Mouse (Mus musculus): ENCODE data around the gene Bcdin3d. TPM values are rescaled to one million over a fixed set of nuclear protein-coding genes. Genes with fewer than 3 reads are reported as not detected.

Gene Bcdin3d
- polyA plus RNA-seq, 1 experiment from 2014 or later, result 20.2 TPM

- peaks cover 91% of the 10 kb centered on the region for H3K36me3 ChIP-seq
- 86% methylated on average over 8 of the region's 8 CpGs for WGBS
Measured at GRCm38 (mm10) chr15:99430394-99430793, 44.1 kb downstream of the Bcdin3d start.

GRCm38 (mm10) chr15:99423884-99424283, 50.6 kb downstream of the Bcdin3d start:
- H3K4me3 ChIP-seq, result no peak overlapping the region
- H3K36me3 ChIP-seq, result peaks cover 76% of the 10 kb centered on the region
- H3K9me3 ChIP-seq, result no peaks in the 10 kb centered on the region
- 96% methylated on average over 9 of the region's 9 CpGs for WGBS
- H3K27me3 ChIP-seq (ENCODE audit: insufficient read depth, poor library complexity, severe bottlenecking), result no peaks in the 10 kb centered on the region
- DNase-seq (ENCODE audit: low spot score), result no peak
- H3K27ac ChIP-seq, result peak overlapping the region; percentile 51
- H3K4me1 ChIP-seq (replicated peaks), result peaks cover 37% of the 10 kb centered on the region

More at GRCm38 (mm10) chr15:99430394-99430793, 44.1 kb downstream of the Bcdin3d start:
- Histone ChIP-seq H3K4me3 (no peak overlapping the region), H3K9me3 (no peaks in the 10 kb centered on the region), H3K4me1 (replicated peaks) (peaks cover 41% of the 10 kb centered on the region), H3K27ac (no peak overlapping the region), H3K27me3 (ENCODE audit: insufficient read depth, poor library complexity, severe bottlenecking) (no peaks in the 10 kb centered on the region)
- DNase-seq (ENCODE audit: low spot score), result no peak

GRCm38 (mm10) chr15:99423131-99423530, 51.4 kb downstream of the Bcdin3d start:
- H3K9me3 ChIP-seq, result no peaks in the 10 kb centered on the region
- H3K27ac ChIP-seq, result peak overlapping the region; percentile 4; the same call in 1 of the 2 replicates
- H3K4me3 ChIP-seq, result no peak overlapping the region
- H3K4me1 ChIP-seq (replicated peaks), result peaks cover 37% of the 10 kb centered on the region
- H3K36me3 ChIP-seq, result peaks cover 70% of the 10 kb centered on the region
- 94% methylated on average over 10 of the region's 10 CpGs for WGBS
- no peak for DNase-seq (ENCODE audit: low spot score)
- no peaks in the 10 kb centered on the region for H3K27me3 ChIP-seq (ENCODE audit: insufficient read depth, poor library complexity, severe bottlenecking)

- peaks cover 64% of the 10 kb centered on the region for H3K36me3 ChIP-seq
- 91% methylated on average over 23 of the region's 23 CpGs for WGBS
Measured at GRCm38 (mm10) chr15:99422551-99422950, 52.0 kb downstream of the Bcdin3d start.

GRCm38 (mm10) chr15:99421676-99422075, 52.9 kb downstream of the Bcdin3d start:
- H3K36me3 ChIP-seq, result peaks cover 55% of the 10 kb centered on the region
- 89% methylated on average over 8 of the region's 8 CpGs for WGBS
- peaks cover 43% of the 10 kb centered on the region for H3K4me1 ChIP-seq (replicated peaks)
- no peak overlapping the region for H3K4me3 ChIP-seq
- peak overlapping the region; percentile 90 for H3K27ac ChIP-seq
- no peaks in the 10 kb centered on the region for H3K9me3 ChIP-seq
- DNase-seq (ENCODE audit: low spot score), result no peak
- no peaks in the 10 kb centered on the region for H3K27me3 ChIP-seq (ENCODE audit: insufficient read depth, poor library complexity, severe bottlenecking)

More at GRCm38 (mm10) chr15:99422551-99422950, 52.0 kb downstream of the Bcdin3d start:
- H3K27ac ChIP-seq, result peak overlapping the region; percentile 90
- DNase-seq (ENCODE audit: low spot score), result no peak
- H3K4me1 ChIP-seq (replicated peaks), result peaks cover 42% of the 10 kb centered on the region
- H3K9me3 ChIP-seq, result no peaks in the 10 kb centered on the region
- no peak overlapping the region for H3K4me3 ChIP-seq
- H3K27me3 ChIP-seq (ENCODE audit: insufficient read depth, poor library complexity, severe bottlenecking), result no peaks in the 10 kb centered on the region

- Histone ChIP-seq H3K4me3 (no peak overlapping the region), H3K9me3 (no peaks in the 10 kb centered on the region), H3K4me1 (replicated peaks) (peaks cover 46% of the 10 kb centered on the region), H3K36me3 (peaks cover 50% of the 10 kb centered on the region), H3K27me3 (ENCODE audit: insufficient read depth, poor library complexity, severe bottlenecking) (no peaks in the 10 kb centered on the region), H3K27ac (peak overlapping the region; percentile 90)
- 77% methylated on average over 9 of the region's 9 CpGs for WGBS
- DNase-seq (ENCODE audit: low spot score), result no peak
Measured at GRCm38 (mm10) chr15:99421152-99421551, 53.4 kb downstream of the Bcdin3d start.

GRCm38 (mm10) chr15:99420521-99421014, 54.0 kb downstream of the Bcdin3d start:
- WGBS, result 4% methylated on average over 12 of the region's 12 CpGs
- H3K4me3 ChIP-seq, result peak overlapping the region; percentile 37

GRCm38 (mm10) chr15:99420101-99420500, 54.4 kb downstream of the Bcdin3d start:
- H3K4me3 ChIP-seq, result peak overlapping the region; percentile 37; the same call in 1 of the 2 replicates
- peaks cover 40% of the 10 kb centered on the region for H3K36me3 ChIP-seq
- H3K27me3 ChIP-seq (ENCODE audit: insufficient read depth, poor library complexity, severe bottlenecking), result no peaks in the 10 kb centered on the region
- 39% methylated on average over 5 of the region's 5 CpGs for WGBS
- DNase-seq (ENCODE audit: low spot score), result no peak
- H3K9me3 ChIP-seq, result no peaks in the 10 kb centered on the region
- peaks cover 46% of the 10 kb centered on the region for H3K4me1 ChIP-seq (replicated peaks)
- peak overlapping the region; percentile 90 for H3K27ac ChIP-seq

More at GRCm38 (mm10) chr15:99420521-99421014, 54.0 kb downstream of the Bcdin3d start:
- H3K27me3 ChIP-seq (ENCODE audit: insufficient read depth, poor library complexity, severe bottlenecking), result no peaks in the 10 kb centered on the region
- no peaks in the 10 kb centered on the region for H3K9me3 ChIP-seq
- peaks cover 46% of the 10 kb centered on the region for H3K4me1 ChIP-seq (replicated peaks)
- H3K36me3 ChIP-seq, result peaks cover 44% of the 10 kb centered on the region
- DNase-seq (ENCODE audit: low spot score), result peak; percentile 85
- H3K27ac ChIP-seq, result peak overlapping the region; percentile 90

Other genes starting within 250 kb of the Bcdin3d start
- 0.04 and 0.12 TPM in 2 replicates for gene Kcnh3, start 249.9 kb downstream of the Bcdin3d start, polyA plus RNA-seq (2016; fragmentation: Nextera tagmentation; extraction: Ambion mirVana)
- gene Mcrs1, start 222.8 kb downstream of the Bcdin3d start, polyA plus RNA-seq (2016; fragmentation: Nextera tagmentation; extraction: Ambion mirVana), result 194 and 213 TPM in 2 replicates
- gene Prpf40b, start 179.6 kb downstream of the Bcdin3d start, polyA plus RNA-seq (2016; fragmentation: Nextera tagmentation; extraction: Ambion mirVana), result 61.1 and 63.3 TPM in 2 replicates
- 0.20 and 0.27 TPM in 2 replicates for gene Fam186b, start 178.8 kb downstream of the Bcdin3d start, polyA plus RNA-seq (2016; fragmentation: Nextera tagmentation; extraction: Ambion mirVana)
- gene Fmnl3, start 104.2 kb downstream of the Bcdin3d start, polyA plus RNA-seq (2016; fragmentation: Nextera tagmentation; extraction: Ambion mirVana), result 10.7 and 14.6 TPM in 2 replicates
- gene Tmbim6, start 81.8 kb downstream of the Bcdin3d start, polyA plus RNA-seq (2016; fragmentation: Nextera tagmentation; extraction: Ambion mirVana), result 283 and 284 TPM in 2 replicates
- gene Nckap5l, start 17.0 kb downstream of the Bcdin3d start, polyA plus RNA-seq (2016; fragmentation: Nextera tagmentation; extraction: Ambion mirVana), result 13.5 and 15.8 TPM in 2 replicates
- 0.63 and 1.1 TPM in 2 replicates for gene Faim2, start 53.4 kb upstream of the Bcdin3d start, polyA plus RNA-seq (2016; fragmentation: Nextera tagmentation; extraction: Ambion mirVana)
- not detected in 2 replicates for gene Aqp2, start 104.3 kb upstream of the Bcdin3d start, polyA plus RNA-seq (2016; fragmentation: Nextera tagmentation; extraction: Ambion mirVana)
- 0.46 and 1.6 TPM in 2 replicates for gene Aqp5, start 116.1 kb upstream of the Bcdin3d start, polyA plus RNA-seq (2016; fragmentation: Nextera tagmentation; extraction: Ambion mirVana)
- gene Aqp6, start 126.7 kb upstream of the Bcdin3d start, polyA plus RNA-seq (2016; fragmentation: Nextera tagmentation; extraction: Ambion mirVana), result 0.35 and 0.90 TPM in 2 replicates
- 193 and 219 TPM in 2 replicates for gene Racgap1, start 176.9 kb upstream of the Bcdin3d start, polyA plus RNA-seq (2016; fragmentation: Nextera tagmentation; extraction: Ambion mirVana)
- 12.6 and 29.0 TPM in 2 replicates for gene Asic1, start 195.6 kb upstream of the Bcdin3d start, polyA plus RNA-seq (2016; fragmentation: Nextera tagmentation; extraction: Ambion mirVana)
- gene Smarcd1, start 227.4 kb upstream of the Bcdin3d start, polyA plus RNA-seq (2016; fragmentation: Nextera tagmentation; extraction: Ambion mirVana), result 101 and 118 TPM in 2 replicates
- gene Gm17349, start 230.8 kb upstream of the Bcdin3d start, polyA plus RNA-seq (2016; fragmentation: Nextera tagmentation; extraction: Ambion mirVana), result not detected in 2 replicates
- 0.54 and 0.78 TPM in 2 replicates for gene Gpd1, start 242.8 kb upstream of the Bcdin3d start, polyA plus RNA-seq (2016; fragmentation: Nextera tagmentation; extraction: Ambion mirVana)

All from hindbrain, embryonic 10.5 days (tissue).